Mouse (Mus musculus): ENCODE measurements around the gene Zik1. TPM values are rescaled to one million over a fixed set of nuclear protein-coding genes. Genes with fewer than 3 reads are reported as not detected.

Zik1 gene
- 11.2 TPM for polyA plus RNA-seq (2015; fragmentation: Illumina TruSeq; extraction: RNeasy Lipid Tissue Mini Kit (QIAGEN cat#74804); ENCODE audit: low read depth, low replicate concordance)

GRCm38 (mm10) chr7:10494786-10495521, at the start of gene Zik1:
TSS of gene Zik1 (minus strand) at chr7:10495394.

GRCm38 (mm10) chr7:10443031-10443430, 52.2 kb downstream of the Zik1 start, which contains the start of gene Vmn1r67:
TSS of gene Vmn1r67 (plus strand) at chr7:10443331.

Other genes starting within 250 kb of the Zik1 start
- not detected for gene Vmn1r66, start 217.4 kb downstream of the Zik1 start, polyA plus RNA-seq (2015; fragmentation: Illumina TruSeq; extraction: RNeasy Lipid Tissue Mini Kit (QIAGEN cat#74804); ENCODE audit: low read depth, low replicate concordance)
- gene Vmn1r67, start 52.1 kb downstream of the Zik1 start, polyA plus RNA-seq (2015; fragmentation: Illumina TruSeq; extraction: RNeasy Lipid Tissue Mini Kit (QIAGEN cat#74804); ENCODE audit: low read depth, low replicate concordance): not detected
- gene Vmn1r68, start 63.1 kb upstream of the Zik1 start, polyA plus RNA-seq (2015; fragmentation: Illumina TruSeq; extraction: RNeasy Lipid Tissue Mini Kit (QIAGEN cat#74804); ENCODE audit: low read depth, low replicate concordance): not detected
- gene Vmn1r69, start 118.3 kb upstream of the Zik1 start, polyA plus RNA-seq (2015; fragmentation: Illumina TruSeq; extraction: RNeasy Lipid Tissue Mini Kit (QIAGEN cat#74804); ENCODE audit: low read depth, low replicate concordance): not detected
- gene Vmn1r70, start 136.1 kb upstream of the Zik1 start, polyA plus RNA-seq (2015; fragmentation: Illumina TruSeq; extraction: RNeasy Lipid Tissue Mini Kit (QIAGEN cat#74804); ENCODE audit: low read depth, low replicate concordance): not detected
- not detected for gene Nlrp4b, start 192.4 kb upstream of the Zik1 start, polyA plus RNA-seq (2015; fragmentation: Illumina TruSeq; extraction: RNeasy Lipid Tissue Mini Kit (QIAGEN cat#74804); ENCODE audit: low read depth, low replicate concordance)